Mouse (Mus musculus) ES-E14 (cell line): Measurements from ENCODE around the gene Bpifb1.

Experiments
- CHD2 ChIP-seq: IDR thresholded peaks from 2 replicates; pipeline ENCODE4 v1.6.1; 2014; ENCODE audit warnings: mild to moderate bottlenecking, low read depth, low read length, inconsistent platforms
- ZC3H11A ChIP-seq: IDR thresholded peaks from 2 replicates; pipeline ENCODE4 v1.6.1; 2012; ENCODE audit warnings: low read depth, mild to moderate bottlenecking, inconsistent platforms, low read length, borderline replicate concordance

GRCm38 (mm10) chr2:154173313-154173712 is 17.3 kb upstream of the Bpifb1 start:
- TF ChIP-seq ZC3H11A = no peak
- TF ChIP-seq CHD2 = no peak
